Mouse (Mus musculus): ENCODE results near the gene Pgap1. TPM values are rescaled to one million over a fixed set of nuclear protein-coding genes. Genes with fewer than 3 reads are reported as not detected.

Pgap1 gene
- total RNA-seq, 2 experiments from 2014 or later, result 0.67 TPM; not detected in 1

GRCm38 (mm10) chr1:54531170-54531569 is 26.3 kb downstream of the Pgap1 start:
- no peak for ATAC-seq (replicated peaks; ENCODE audit: poor library complexity, severe bottlenecking)

- peak; percentile 99 for ATAC-seq (replicated peaks; ENCODE audit: poor library complexity, severe bottlenecking)
Measured at GRCm38 (mm10) chr1:54523717-54524116, 33.8 kb downstream of the Pgap1 start.

- ATAC-seq (replicated peaks; ENCODE audit: poor library complexity, severe bottlenecking), result no peak
Measured at GRCm38 (mm10) chr1:54520062-54520577, 37.4 kb downstream of the Pgap1 start.

GRCm38 (mm10) chr1:54513836-54514235 is 43.6 kb downstream of the Pgap1 start:
- ATAC-seq (replicated peaks; ENCODE audit: poor library complexity, severe bottlenecking), result no peak

GRCm38 (mm10) chr1:54498496-54498895 is 59.0 kb downstream of the Pgap1 start:
- no peak for ATAC-seq (replicated peaks; ENCODE audit: poor library complexity, severe bottlenecking)

- ATAC-seq (replicated peaks; ENCODE audit: poor library complexity, severe bottlenecking), result no peak
Measured at GRCm38 (mm10) chr1:54496254-54496653, 61.2 kb downstream of the Pgap1 start.

GRCm38 (mm10) chr1:54493496-54493895 is 64.0 kb downstream of the Pgap1 start:
- no peak for ATAC-seq (replicated peaks; ENCODE audit: poor library complexity, severe bottlenecking)

GRCm38 (mm10) chr1:54492435-54492841 is 65.0 kb downstream of the Pgap1 start:
- peak; percentile 33 for ATAC-seq (replicated peaks; ENCODE audit: poor library complexity, severe bottlenecking)

GRCm38 (mm10) chr1:54484744-54485420 is 72.6 kb downstream of the Pgap1 start:
- ATAC-seq (replicated peaks; ENCODE audit: poor library complexity, severe bottlenecking), result no peak

- ATAC-seq (replicated peaks; ENCODE audit: poor library complexity, severe bottlenecking), result no peak
Measured at GRCm38 (mm10) chr1:54480491-54480890, 77.0 kb downstream of the Pgap1 start.

- ATAC-seq (replicated peaks; ENCODE audit: poor library complexity, severe bottlenecking), result no peak
Measured at GRCm38 (mm10) chr1:54468662-54469061, 88.8 kb downstream of the Pgap1 start.

- no peak for ATAC-seq (replicated peaks; ENCODE audit: poor library complexity, severe bottlenecking)
Measured at GRCm38 (mm10) chr1:54467366-54467765, 90.1 kb downstream of the Pgap1 start.

GRCm38 (mm10) chr1:54452116-54452515 is 105.4 kb downstream of the Pgap1 start:
- ATAC-seq (replicated peaks; ENCODE audit: poor library complexity, severe bottlenecking), result no peak

GRCm38 (mm10) chr1:54448833-54449232 is 108.7 kb downstream of the Pgap1 start:
- peak; percentile 95 for ATAC-seq (replicated peaks; ENCODE audit: poor library complexity, severe bottlenecking)

- ATAC-seq (replicated peaks; ENCODE audit: poor library complexity, severe bottlenecking), result peak; percentile 71
Measured at GRCm38 (mm10) chr1:54443641-54444040, 113.8 kb downstream of the Pgap1 start.

- ATAC-seq (replicated peaks; ENCODE audit: poor library complexity, severe bottlenecking), result no peak
Measured at GRCm38 (mm10) chr1:54439080-54439476, 118.4 kb downstream of the Pgap1 start.

- ATAC-seq (replicated peaks; ENCODE audit: poor library complexity, severe bottlenecking), result peak; percentile 97
Measured at GRCm38 (mm10) chr1:54438340-54439079, 119.0 kb downstream of the Pgap1 start, which contains the start of gene Gtf3c3. Gtf3c3 (minus strand) TSS chr1:54438971.
